Mouse (Mus musculus): ENCODE data around the gene Paqr6. TPM values are rescaled to one million over a fixed set of nuclear protein-coding genes. Genes with fewer than 3 reads are reported as not detected.

Gene Paqr6
- polyA plus RNA-seq (2016; fragmentation: Nextera tagmentation; extraction: Ambion mirVana): 1.7 and 2.2 TPM in 2 replicates

GRCm38 (mm10) chr3:88364337-88364736 lies at the start of gene Paqr6:
Paqr6 (plus strand) TSS chr3:88364584.
- Histone ChIP-seq H3K36me3 (peaks cover 38% of the 10 kb centered on the region), H3K4me3 (peak within 1 kb of the TSS; percentile 40), H3K27me3 (ENCODE audit: insufficient read depth, poor library complexity, severe bottlenecking) (peaks cover 37% of the 10 kb centered on the region), H3K4me1 (peaks cover 63% of the 10 kb centered on the region), H3K9me3 (no peaks in the 10 kb centered on the region), H3K27ac (peak within 1 kb of the TSS; percentile 63)
- WGBS: under 1% methylated on average over 16 of the region's 16 CpGs
- peak; percentile 91 for DNase-seq (ENCODE audit: low spot score)

GRCm38 (mm10) chr3:88324951-88325405 lies 39.4 kb upstream of the Paqr6 start, which contains the start of gene Glmp:
Glmp (plus strand) TSS chr3:88325023.
- Histone ChIP-seq H3K27me3 (ENCODE audit: insufficient read depth, poor library complexity, severe bottlenecking) (no peaks in the 10 kb centered on the region), H3K9me3 (no peaks in the 10 kb centered on the region), H3K4me3 (peak within 1 kb of the TSS; percentile 74), H3K4me1 (peaks cover 13% of the 10 kb centered on the region), H3K27ac (peak within 1 kb of the TSS; percentile 81), H3K36me3 (peaks cover 71% of the 10 kb centered on the region)
- peak; percentile 86 for DNase-seq (ENCODE audit: low spot score)
- under 1% methylated on average over 10 of the region's 10 CpGs for WGBS

DNA sequence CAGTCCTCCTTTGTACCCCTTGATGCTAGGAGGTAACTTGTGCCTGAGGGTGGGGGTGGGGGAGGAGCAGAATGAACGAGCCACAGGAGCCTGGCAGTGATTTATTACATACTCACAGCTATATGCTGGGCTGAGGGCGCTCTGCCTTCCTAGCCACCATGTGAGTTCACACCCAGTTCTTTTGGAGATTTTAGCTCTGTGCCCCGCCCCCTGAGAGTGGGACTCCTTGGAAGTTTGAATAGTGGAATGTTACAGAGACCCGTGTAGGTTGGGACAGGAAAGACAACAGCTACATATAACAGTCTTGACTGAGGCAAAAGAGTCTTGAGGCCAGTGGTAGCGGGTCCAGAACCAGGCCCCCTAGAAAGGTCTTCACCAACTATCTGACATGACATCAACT lies 35.4 kb upstream of the Paqr6 start:
- no peak overlapping the region for H3K27ac ChIP-seq
- peaks cover 22% of the 10 kb centered on the region for H3K4me1 ChIP-seq
- no peaks in the 10 kb centered on the region for H3K9me3 ChIP-seq
- H3K36me3 ChIP-seq: peaks cover 38% of the 10 kb centered on the region
- DNase-seq (ENCODE audit: low spot score): no peak
- peaks cover 10% of the 10 kb centered on the region for H3K27me3 ChIP-seq (ENCODE audit: insufficient read depth, poor library complexity, severe bottlenecking)
- H3K4me3 ChIP-seq: no peak overlapping the region
- WGBS: 78% methylated on average over 5 of the region's 5 CpGs

DNA sequence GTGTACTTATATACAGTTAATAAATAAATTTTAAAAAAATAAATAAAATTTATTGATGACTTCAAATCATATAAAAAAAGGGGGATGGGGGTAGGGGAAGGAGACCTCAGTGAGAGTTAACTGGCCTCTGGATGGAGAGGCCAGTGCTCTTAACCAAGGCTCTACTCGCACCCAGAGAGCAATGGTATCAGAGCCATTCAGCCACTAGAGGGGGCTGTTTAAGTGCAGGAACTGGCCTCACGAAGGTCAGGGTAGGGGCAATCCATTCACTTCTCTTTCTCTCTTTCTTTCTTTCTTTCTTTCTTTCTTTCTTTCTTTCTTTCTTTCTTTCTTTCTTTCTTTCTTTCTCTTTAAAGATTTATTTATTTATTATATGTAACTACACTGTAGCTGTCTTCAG lies 33.1 kb upstream of the Paqr6 start:
- H3K4me1 ChIP-seq: peaks cover 25% of the 10 kb centered on the region
- no peak for DNase-seq (ENCODE audit: low spot score)
- H3K27me3 ChIP-seq (ENCODE audit: insufficient read depth, poor library complexity, severe bottlenecking): peaks cover 10% of the 10 kb centered on the region
- H3K36me3 ChIP-seq: peaks cover 37% of the 10 kb centered on the region
- H3K4me3 ChIP-seq: no peak overlapping the region
- no peaks in the 10 kb centered on the region for H3K9me3 ChIP-seq
- H3K27ac ChIP-seq: no peak overlapping the region
- WGBS: 28% methylated on average over 2 of the region's 2 CpGs

DNA sequence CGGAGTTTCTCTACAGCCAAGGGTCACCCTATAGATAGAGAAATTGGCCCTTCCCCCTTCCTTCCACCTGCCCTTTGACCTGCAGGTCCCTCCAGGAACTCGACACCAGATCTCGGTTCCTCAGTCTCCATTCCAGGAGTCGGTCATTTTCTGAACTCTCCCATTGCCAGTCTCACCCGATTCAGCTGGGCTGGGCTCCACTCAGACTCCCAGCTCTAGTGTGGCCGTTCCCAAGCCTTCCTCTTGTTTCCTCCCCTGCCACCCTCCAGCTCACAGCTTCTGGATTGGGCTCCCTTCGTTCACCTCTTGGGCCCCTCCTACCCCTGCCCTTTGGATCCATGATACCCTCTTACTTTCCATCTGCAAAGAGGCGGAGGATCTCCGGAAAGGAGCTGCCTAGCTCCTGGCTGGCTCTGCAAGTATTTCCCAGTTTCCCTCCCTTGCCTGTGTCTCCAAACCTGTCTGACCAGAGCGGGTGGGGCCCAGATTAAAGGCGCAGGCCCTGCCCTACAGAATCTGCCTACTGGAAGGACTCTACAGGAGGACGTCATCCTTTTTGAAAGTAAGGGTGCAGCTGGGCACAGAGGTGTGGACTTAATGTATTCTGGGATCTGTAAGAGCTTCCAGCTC lies 30.2 kb upstream of the Paqr6 start:
- DNase-seq (ENCODE audit: low spot score): no peak
- WGBS: 47% methylated on average over 12 of the region's 12 CpGs
- no peaks in the 10 kb centered on the region for H3K9me3 ChIP-seq
- peaks cover 10% of the 10 kb centered on the region for H3K27me3 ChIP-seq (ENCODE audit: insufficient read depth, poor library complexity, severe bottlenecking)
- peaks cover 16% of the 10 kb centered on the region for H3K36me3 ChIP-seq
- peaks cover 37% of the 10 kb centered on the region for H3K4me1 ChIP-seq
- H3K4me3 ChIP-seq: peak overlapping the region; percentile 8; the same call in 1 of the 2 replicates
- H3K27ac ChIP-seq: peak overlapping the region; percentile 56; the same call in 1 of the 2 replicates

- H3K4me1 ChIP-seq: peaks cover 36% of the 10 kb centered on the region
- peak overlapping the region; percentile 98 for H3K27ac ChIP-seq
- H3K9me3 ChIP-seq: no peaks in the 10 kb centered on the region
- DNase-seq (ENCODE audit: low spot score): no peak
- peaks cover 10% of the 10 kb centered on the region for H3K27me3 ChIP-seq (ENCODE audit: insufficient read depth, poor library complexity, severe bottlenecking)
- 36% methylated on average over 3 of the region's 3 CpGs for WGBS
- peaks cover 8% of the 10 kb centered on the region; the same call in 1 of the 2 replicates for H3K36me3 ChIP-seq
- peak overlapping the region; percentile 75 for H3K4me3 ChIP-seq
These were observed 29.4 kb upstream of the Paqr6 start for GRCm38 (mm10) chr3:88334902-88335435.

GRCm38 (mm10) chr3:88335436-88336053 lies 28.8 kb upstream of the Paqr6 start:
- WGBS: 2% methylated on average over 27 of the region's 27 CpGs
- DNase-seq (ENCODE audit: low spot score): no peak

GRCm38 (mm10) chr3:88336058-88337013 lies 28.0 kb upstream of the Paqr6 start, which contains the start of the genes Tmem79 and Smg5:
Tmem79 (minus strand) TSS chr3:88336148.
Smg5 (plus strand) TSS chr3:88336260.
- peaks cover 36% of the 10 kb centered on the region for H3K4me1 ChIP-seq
- 2% methylated on average over 66 of the region's 66 CpGs for WGBS
- H3K9me3 ChIP-seq: no peaks in the 10 kb centered on the region
- peak; percentile 99 for DNase-seq (ENCODE audit: low spot score)
- peaks cover 10% of the 10 kb centered on the region for H3K27me3 ChIP-seq (ENCODE audit: insufficient read depth, poor library complexity, severe bottlenecking)
- peak within 1 kb of the TSS; percentile 75 for H3K4me3 ChIP-seq
- H3K36me3 ChIP-seq: peaks cover 8% of the 10 kb centered on the region; the same call in 1 of the 2 replicates
- peak within 1 kb of the TSS; percentile 98 for H3K27ac ChIP-seq

More at GRCm38 (mm10) chr3:88335436-88336053, 28.8 kb upstream of the Paqr6 start:
- Histone ChIP-seq H3K9me3 (no peaks in the 10 kb centered on the region), H3K27ac (peak overlapping the region; percentile 98), H3K4me1 (peaks cover 36% of the 10 kb centered on the region), H3K36me3 (peaks cover 5% of the 10 kb centered on the region; the same call in 1 of the 2 replicates), H3K4me3 (peak overlapping the region; percentile 75), H3K27me3 (ENCODE audit: insufficient read depth, poor library complexity, severe bottlenecking) (peaks cover 10% of the 10 kb centered on the region)

GRCm38 (mm10) chr3:88337367-88338020 lies 26.9 kb upstream of the Paqr6 start:
- Histone ChIP-seq H3K27me3 (ENCODE audit: insufficient read depth, poor library complexity, severe bottlenecking) (peaks cover 7% of the 10 kb centered on the region), H3K4me3 (peak overlapping the region; percentile 75), H3K9me3 (no peaks in the 10 kb centered on the region), H3K4me1 (peaks cover 36% of the 10 kb centered on the region), H3K27ac (peak overlapping the region; percentile 98), H3K36me3 (peaks cover 19% of the 10 kb centered on the region)
- WGBS: 63% methylated on average over 11 of the region's 11 CpGs
- peak; percentile 84 for DNase-seq (ENCODE audit: low spot score)

DNA sequence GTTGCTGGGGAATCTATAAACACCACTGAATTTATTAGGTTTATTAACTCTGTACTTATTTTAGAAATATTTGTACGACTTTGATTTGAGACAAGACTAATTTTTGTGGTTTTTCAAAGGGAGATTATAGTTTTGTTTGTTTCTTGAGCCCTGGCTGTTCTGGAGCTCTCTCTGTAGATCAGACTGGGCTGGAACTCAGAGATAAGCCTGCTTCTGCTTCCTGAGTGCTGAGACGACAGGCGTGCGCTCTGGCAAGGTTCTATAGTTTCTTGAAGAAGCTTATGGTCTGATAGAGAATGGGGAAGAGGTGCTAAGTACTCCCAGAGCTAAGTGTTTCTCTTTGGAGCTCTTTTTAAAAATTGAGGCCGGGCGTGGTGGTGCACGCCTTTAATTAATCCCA lies 26.1 kb upstream of the Paqr6 start:
- DNase-seq (ENCODE audit: low spot score): peak; percentile 77
- Histone ChIP-seq H3K9me3 (no peaks in the 10 kb centered on the region), H3K27ac (no peak overlapping the region; the same call in 1 of the 2 replicates), H3K4me1 (peaks cover 31% of the 10 kb centered on the region), H3K27me3 (ENCODE audit: insufficient read depth, poor library complexity, severe bottlenecking) (0 out of 2 replicates have a peak, but pooled peaks cover under 1% of the 10 kb centered on the region), H3K4me3 (peak overlapping the region; percentile 75; the same call in 1 of the 2 replicates), H3K36me3 (peaks cover 28% of the 10 kb centered on the region)
- 68% methylated on average over 7 of the region's 7 CpGs for WGBS

DNA sequence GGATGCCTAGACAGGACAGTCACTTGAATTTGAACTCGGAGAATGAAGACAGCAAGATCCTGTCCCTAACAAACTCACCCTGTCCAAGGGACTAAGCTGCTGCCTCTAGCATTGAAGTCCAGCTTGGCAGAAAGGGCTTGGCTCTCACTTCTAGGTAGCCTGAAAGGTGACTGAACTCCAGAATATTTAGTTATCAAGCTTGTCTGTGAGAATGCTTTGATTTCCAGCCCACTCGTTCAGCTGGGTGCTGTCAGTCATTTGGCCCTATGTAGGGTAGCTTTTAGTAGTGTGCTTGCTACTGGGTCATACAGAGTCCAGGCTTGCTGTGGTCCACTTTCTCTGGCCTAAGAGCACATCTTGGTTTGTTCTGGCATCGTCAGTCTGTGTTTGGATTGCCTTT lies 25.4 kb upstream of the Paqr6 start:
- H3K27ac ChIP-seq: no peak overlapping the region
- no peak overlapping the region for H3K4me3 ChIP-seq
- H3K27me3 ChIP-seq (ENCODE audit: insufficient read depth, poor library complexity, severe bottlenecking): no peaks in the 10 kb centered on the region
- H3K9me3 ChIP-seq: no peaks in the 10 kb centered on the region
- H3K4me1 ChIP-seq: peaks cover 26% of the 10 kb centered on the region
- no peak for DNase-seq (ENCODE audit: low spot score)
- 77% methylated on average over 3 of the region's 3 CpGs for WGBS
- H3K36me3 ChIP-seq: peaks cover 34% of the 10 kb centered on the region

Data from heart, embryonic 10.5 days (tissue).